Mouse (Mus musculus) brain, embryonic 18.5 days (tissue): ENCODE data around the gene Pip5k1b.

Experiments
- DNase-seq: peaks from one replicate; pipeline ENCODE4 v3.0.0-alpha.2; 2012; ENCODE audit warnings: low read depth, low spot score

Gene Pip5k1b

GRCm38 (mm10) chr19:24417659-24418004, 138.0 kb downstream of the Pip5k1b start:
- DNase-seq = no peak

DNA sequence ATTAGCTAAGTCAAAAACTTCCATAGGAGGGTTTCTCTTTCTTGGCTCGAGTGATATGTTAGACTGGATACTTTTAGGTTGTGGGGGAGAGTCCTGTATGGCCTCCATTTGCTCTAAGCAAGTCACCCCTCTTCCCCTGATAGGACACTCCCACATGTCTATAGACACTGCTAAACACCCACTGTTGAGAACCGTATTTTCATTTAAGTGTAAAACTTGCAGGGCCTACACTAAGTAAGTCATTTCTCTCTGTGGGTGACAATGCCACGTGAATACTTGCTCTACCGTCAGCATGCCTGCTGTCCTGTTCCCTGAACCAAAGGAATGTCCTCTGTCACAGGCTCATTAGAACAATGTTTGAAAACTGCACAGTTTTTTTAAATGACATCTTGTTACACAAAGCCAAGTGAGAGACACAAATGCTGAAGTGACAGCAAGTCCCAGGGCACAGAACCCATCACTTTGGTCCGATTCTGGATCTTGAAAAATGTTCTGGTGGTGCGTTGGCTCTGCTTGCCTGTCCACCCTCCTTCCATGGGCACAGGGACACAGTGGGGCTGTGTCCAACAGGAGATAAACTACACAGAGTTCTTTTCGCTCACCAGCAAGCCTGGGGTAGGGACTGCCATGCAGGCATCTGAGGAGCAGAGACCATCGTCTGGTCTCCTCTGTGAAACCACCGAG, 138.6 kb downstream of the Pip5k1b start:
- no peak for DNase-seq

GRCm38 (mm10) chr19:24415778-24416621, 139.7 kb downstream of the Pip5k1b start:
- no peak for DNase-seq

DNA sequence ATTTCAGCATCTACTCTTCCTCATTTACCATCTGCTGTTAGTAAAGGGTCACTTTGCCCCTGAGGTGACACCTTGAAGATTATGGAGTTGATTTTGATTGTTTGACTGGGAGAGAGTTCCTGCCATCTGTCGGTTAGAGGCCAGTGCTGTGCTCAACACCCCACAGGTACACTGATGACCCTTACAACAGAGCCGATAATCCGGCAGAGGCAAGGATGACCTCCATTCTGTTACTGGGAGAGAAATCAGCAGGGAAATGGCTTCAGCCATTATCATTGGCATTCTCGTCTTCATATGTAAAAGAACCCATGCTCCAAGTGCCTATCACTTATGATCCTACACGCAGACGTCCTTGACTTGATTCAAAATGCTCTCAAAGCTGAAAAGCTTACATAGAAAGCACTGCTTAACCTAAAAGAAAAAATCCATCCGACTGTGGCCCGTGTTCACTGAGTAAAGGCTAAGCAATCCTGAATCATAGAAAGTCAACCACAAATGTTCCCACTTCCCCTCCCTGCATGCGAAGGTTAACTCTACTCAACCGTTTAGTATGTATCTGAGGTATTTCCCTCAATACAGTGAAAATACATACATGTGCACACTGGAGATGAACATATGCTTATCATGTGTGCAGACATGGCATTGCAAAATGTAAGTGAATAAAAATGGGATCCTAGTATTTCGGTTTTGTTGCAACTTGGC, 146.7 kb downstream of the Pip5k1b start:
- no peak for DNase-seq

DNA sequence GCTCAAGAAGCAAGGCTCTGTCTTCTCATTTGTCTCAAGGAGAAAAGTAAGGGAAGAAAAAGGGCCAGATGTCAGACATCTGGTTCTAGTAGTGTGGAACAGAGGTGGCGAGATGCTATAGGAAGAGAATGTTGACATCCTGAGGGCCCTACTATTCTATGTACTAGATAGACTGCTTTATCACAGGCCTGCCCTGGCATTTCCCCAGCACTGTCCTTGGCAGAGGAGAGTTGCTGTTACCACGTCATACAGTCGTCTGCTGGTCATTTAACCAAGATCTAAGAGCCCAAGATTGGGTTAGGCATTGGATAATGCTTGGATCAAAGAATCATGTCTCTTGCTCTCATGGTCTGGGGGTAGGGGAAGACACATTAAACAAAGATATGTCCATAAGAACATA, 151.0 kb downstream of the Pip5k1b start:
- no peak for DNase-seq

GRCm38 (mm10) chr19:24403245-24403644, 152.4 kb downstream of the Pip5k1b start:
- no peak for DNase-seq

GRCm38 (mm10) chr19:24393920-24394319, 161.8 kb downstream of the Pip5k1b start:
- DNase-seq = no peak

DNA sequence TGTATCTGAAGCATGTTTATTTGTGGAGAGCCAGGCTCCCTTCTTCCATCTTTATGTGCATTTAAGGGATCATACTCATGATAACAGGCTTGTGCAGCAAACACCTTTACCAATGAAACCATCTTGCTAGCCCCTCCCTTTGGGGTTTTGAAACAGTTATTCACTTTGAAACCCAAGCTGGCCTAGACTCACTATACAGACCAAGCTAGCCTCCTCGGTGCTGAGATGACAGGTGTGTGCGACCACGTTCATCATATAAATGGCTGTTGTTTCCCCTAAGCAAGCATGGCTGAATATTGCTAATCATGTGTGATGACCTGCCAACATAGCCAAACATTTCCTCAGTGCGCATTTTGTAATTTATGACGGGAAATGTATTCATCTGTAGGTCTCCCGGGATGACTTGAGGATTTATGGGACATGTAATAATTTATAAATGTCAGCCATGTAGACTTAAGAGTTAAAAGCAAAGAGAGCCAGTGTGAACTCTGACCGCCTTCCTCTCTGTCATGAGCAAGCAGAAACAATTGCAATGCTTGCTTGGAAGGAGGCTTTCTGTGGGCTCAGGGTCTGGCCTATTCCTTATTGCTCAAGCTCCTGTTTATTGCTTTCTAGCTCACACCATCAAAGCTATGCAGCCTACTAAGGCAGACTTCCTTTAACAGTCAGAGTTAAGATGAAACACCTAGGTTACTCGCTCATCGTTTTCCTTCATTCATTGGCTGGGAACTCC, 164.0 kb downstream of the Pip5k1b start:
- no peak for DNase-seq

DNA sequence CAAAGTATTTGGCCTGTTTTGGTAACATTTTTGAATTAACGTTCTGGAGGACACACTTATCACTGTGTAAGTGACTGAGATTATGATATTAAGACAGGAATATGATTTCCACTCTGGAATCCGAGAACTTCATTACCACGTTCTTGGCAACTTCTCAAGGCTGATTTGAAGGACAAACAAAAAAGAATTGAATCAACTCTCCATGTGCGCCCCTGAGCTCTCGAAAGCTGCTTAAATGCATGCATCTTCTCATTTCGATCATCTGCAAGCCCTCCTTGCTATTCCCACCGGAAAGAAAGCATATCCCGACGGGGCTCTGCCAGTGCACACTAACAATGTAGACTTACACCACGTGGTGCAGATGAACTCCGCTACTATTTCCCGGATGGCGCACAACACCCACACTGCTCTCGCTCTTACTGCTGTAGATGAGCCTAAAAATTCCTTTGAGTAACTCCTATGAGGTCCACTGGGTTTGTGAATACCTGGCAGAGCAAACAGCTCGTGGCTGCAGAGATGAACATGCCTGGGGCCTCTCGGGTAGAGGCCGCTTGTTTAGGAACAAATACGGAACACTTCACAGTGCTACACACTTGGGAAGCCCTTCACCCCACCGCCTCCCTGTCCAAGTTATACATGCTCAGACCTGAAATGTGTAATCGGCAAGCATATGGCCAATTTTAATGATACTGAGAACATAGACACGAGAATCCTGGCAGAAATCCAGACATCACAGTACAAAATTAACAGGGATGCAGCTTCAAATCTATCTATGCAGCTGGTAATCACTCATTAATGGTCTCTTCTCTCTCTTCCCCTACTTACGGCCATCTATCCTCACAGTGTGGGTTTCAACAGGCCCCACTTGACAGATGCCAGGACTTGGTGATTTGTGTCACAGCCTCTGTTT, 168.5 kb downstream of the Pip5k1b start:
- DNase-seq = no peak

DNA sequence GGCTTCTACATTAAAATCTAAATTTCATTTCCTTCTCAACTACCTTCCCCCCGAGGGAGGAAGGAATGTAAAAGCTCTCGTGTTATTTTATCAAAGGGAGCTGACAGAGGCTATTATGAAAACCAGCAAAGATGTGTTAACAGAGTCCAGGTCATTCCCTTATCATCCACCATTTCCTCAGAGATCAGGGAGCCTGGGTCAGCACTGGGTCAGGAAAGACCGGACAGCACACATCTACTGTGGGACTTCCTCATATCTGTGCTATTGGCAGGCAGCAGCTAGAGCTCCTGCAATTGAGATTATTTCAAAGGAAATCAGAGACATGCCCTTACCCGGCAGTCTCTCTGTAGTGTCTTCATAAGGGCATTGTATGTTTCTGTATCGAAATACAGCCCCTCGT, 177.2 kb downstream of the Pip5k1b start:
- no peak for DNase-seq

- no peak for DNase-seq
These were observed 183.7 kb downstream of the Pip5k1b start for GRCm38 (mm10) chr19:24371763-24372640.

GRCm38 (mm10) chr19:24368419-24368818, 187.3 kb downstream of the Pip5k1b start:
- no peak for DNase-seq

DNA sequence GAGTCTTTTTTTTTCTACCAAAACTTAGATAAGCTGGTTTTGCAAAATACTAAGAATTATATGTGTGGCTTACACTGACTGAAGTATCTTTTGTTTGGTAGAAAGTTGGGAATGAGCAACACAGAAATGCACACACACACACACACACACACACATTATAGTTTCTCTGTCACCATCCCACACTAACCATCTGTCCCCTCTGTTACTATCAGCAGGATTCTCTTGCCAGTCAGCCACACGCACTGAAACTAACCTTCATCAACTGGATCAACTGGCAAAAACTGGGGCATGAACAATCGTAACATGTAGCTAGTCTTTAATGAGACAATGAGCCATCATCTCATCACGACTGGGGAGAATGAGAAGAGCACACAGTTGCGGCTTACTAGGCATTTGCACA, 187.9 kb downstream of the Pip5k1b start:
- DNase-seq = no peak

GRCm38 (mm10) chr19:24366747-24367146, 188.9 kb downstream of the Pip5k1b start:
- DNase-seq = no peak

- no peak for DNase-seq
These were observed 192.9 kb downstream of the Pip5k1b start for GRCm38 (mm10) chr19:24362626-24363321.

- no peak for DNase-seq
These were observed 196.4 kb downstream of the Pip5k1b start for GRCm38 (mm10) chr19:24359270-24359669.

GRCm38 (mm10) chr19:24352298-24352959, 203.2 kb downstream of the Pip5k1b start:
- no peak for DNase-seq

GRCm38 (mm10) chr19:24344501-24344900, 211.2 kb downstream of the Pip5k1b start:
- no peak for DNase-seq

GRCm38 (mm10) chr19:24342786-24343185, 212.9 kb downstream of the Pip5k1b start:
- DNase-seq = no peak
